Mouse (Mus musculus): Measurements from ENCODE around the gene Eras.

GRCm38 (mm10) chrX:7878495-7878894 is 49.9 kb downstream of the Eras start:
- TF ChIP-seq CTCF (IDR thresholded peaks at IDR 0.05; ENCODE audit: extremely low read depth, insufficient read length, insufficient replicate concordance, low read depth, low read length) (no peak), POLR2A (IDR thresholded peaks at IDR 0.05; ENCODE audit: low read depth, low read length) (no peak)
